ENCODE assay signal across 13 mouse cellular contexts in the genomic region with DNA sequence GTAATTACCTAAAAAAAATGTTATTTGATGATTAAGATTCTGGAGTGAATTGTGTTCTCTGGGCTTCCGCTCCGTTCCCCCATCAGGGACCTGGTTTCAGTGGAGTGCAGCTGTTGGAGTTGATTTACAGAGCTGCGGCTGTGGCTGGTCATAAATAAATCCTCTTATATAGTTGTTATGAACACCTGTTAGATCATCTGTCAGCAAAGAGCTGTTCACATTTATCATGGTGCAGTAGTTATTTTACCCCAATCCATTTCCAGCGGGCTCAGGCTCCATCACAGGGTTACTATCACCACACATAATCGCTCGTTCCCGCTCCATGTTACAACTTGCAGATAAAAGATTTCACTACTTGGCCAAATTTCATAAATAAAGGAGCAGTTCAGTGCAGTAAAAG.
"Had no signal": no experiment of that assay in that cellular context is flagged by ENCODE, and none has a peak within 500 bp of the region (broad histone marks: within the 10 kb centered on the region; RNA-seq: fewer than 3 reads in every experiment).

No protein-coding gene starts in this region.

- H3K27ac ChIP-seq: liver, embryonic 13.5 days; lung, embryonic 15.5 days; neural tube, embryonic 13.5 days; stomach, postnatal 0 days had no signal

- ATAC-seq: liver, postnatal 0 days had no signal

- DNase-seq: kidney, adult 11 months; kidney, adult 9 months; kidney, postnatal 10 days; layer of hippocampus, postnatal 36 days; liver; liver, embryonic 13.5 days; liver, postnatal 0 days; midbrain, embryonic 14.5 days; retina, postnatal 1 day; thymus, postnatal 4 days had no signal

- H3K4me3 ChIP-seq: liver, embryonic 13.5 days; lung, embryonic 15.5 days; neural tube, embryonic 13.5 days had no signal

- H3K4me1 ChIP-seq: liver, embryonic 13.5 days; lung, embryonic 15.5 days had no signal

- H3K4me2 ChIP-seq: liver, embryonic 13.5 days; lung, embryonic 15.5 days; neural tube, embryonic 13.5 days had no signal

- H3K9ac ChIP-seq: liver, embryonic 13.5 days; liver, postnatal 0 days; lung, embryonic 15.5 days; neural tube, embryonic 13.5 days had no signal

- H3K9me3 ChIP-seq: liver, embryonic 13.5 days; lung, embryonic 15.5 days; neural tube, embryonic 13.5 days had no signal

- H3K36me3 ChIP-seq: liver, embryonic 13.5 days; lung, embryonic 15.5 days; neural tube, embryonic 13.5 days had no signal
